Mouse (Mus musculus): Measurements from ENCODE around the gene Kcnk7. TPM values are rescaled to one million over a fixed set of nuclear protein-coding genes. Genes with fewer than 3 reads are reported as not detected.
A peak's percentile ranks its signal among the peaks of the same experiment; 100 is the strongest.
"Not testable (repeated sequence)": the region's sequence is repeated elsewhere in the genome, so short reads cannot be mapped to it uniquely, and the experiment has no call there.

Gene Kcnk7
- polyA plus RNA-seq, 1 experiment from 2014 or later, result 0.29 TPM

DNA sequence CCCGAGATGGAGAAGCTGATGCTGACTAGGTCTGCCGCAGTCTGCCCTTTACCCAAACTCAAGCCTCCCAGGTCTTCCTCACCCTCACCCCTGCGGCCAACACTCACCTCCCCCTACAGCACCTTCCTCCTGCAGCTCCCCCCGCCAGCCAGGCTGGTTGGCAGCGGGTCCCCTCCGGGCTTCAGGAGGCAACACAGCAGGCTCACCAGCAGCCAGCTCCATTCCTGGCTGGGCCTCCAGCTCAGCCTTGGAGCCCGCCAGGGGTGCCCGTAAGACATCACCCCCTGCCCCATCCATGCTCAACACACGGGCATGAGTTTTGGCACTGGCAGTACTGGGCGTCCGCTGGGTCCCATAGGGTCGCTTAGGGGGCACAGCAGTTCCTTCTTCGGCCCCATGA is 19.2 kb upstream of the Kcnk7 start:
- Histone ChIP-seq H3K4me1 (peaks cover 14% of the 10 kb centered on the region), H3K4me3 (replicated peaks) (no peak overlapping the region), H3K36me3 (replicated peaks) (peaks cover 67% of the 10 kb centered on the region), H3K27ac (no peak overlapping the region), H3K4me2 (no peak overlapping the region), H3K9ac (no peak overlapping the region), H3K27me3 (no peaks in the 10 kb centered on the region), H3K9me3 (no peaks in the 10 kb centered on the region)
- 89% methylated on average over 13 of the region's 13 CpGs for WGBS
- ATAC-seq (ENCODE audit: low FRiP score), result no peak

- no peak overlapping the region for H3K9ac ChIP-seq
- no peak for ATAC-seq (ENCODE audit: low FRiP score)
- peaks cover 62% of the 10 kb centered on the region for H3K36me3 ChIP-seq (replicated peaks)
- no peak overlapping the region for H3K4me3 ChIP-seq (replicated peaks)
- H3K27ac ChIP-seq, result no peak overlapping the region
- H3K27me3 ChIP-seq, result no peaks in the 10 kb centered on the region
- no peaks in the 10 kb centered on the region for H3K9me3 ChIP-seq
- H3K4me1 ChIP-seq, result peaks cover 19% of the 10 kb centered on the region
- 96% methylated on average over 19 of the region's 19 CpGs for WGBS
- H3K4me2 ChIP-seq, result no peak overlapping the region
Observed at GRCm38 (mm10) chr19:5685431-5685830, 18.7 kb upstream of the Kcnk7 start.

- 95% methylated on average over 11 of the region's 11 CpGs for WGBS
- Histone ChIP-seq H3K27ac (no peak overlapping the region), H3K27me3 (no peaks in the 10 kb centered on the region), H3K4me2 (no peak overlapping the region), H3K4me1 (peaks cover 23% of the 10 kb centered on the region), H3K9ac (no peak overlapping the region), H3K4me3 (replicated peaks) (no peak overlapping the region), H3K9me3 (no peaks in the 10 kb centered on the region), H3K36me3 (replicated peaks) (peaks cover 60% of the 10 kb centered on the region)
- ATAC-seq (ENCODE audit: low FRiP score), result no peak
Observed at GRCm38 (mm10) chr19:5685861-5686260, 18.3 kb upstream of the Kcnk7 start.

DNA sequence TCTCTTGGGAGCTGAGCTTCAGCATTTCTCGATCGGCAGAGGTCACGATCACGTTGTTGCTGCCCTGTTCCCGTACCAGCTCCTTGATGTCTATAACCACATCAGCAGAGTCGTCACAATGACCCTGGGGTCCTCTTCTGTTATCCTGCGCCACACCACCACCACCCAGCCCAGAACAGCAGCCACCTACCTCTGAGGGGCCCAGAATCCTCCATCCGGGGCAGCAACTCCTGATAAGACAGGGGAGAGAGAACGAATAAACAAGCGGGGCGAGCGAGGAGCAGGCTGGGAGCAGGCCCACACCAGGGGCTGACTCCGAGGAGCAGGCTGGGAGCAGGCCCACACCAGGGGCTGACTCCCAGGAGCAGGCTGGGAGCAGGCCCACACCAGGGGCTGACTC is 17.7 kb upstream of the Kcnk7 start:
- Histone ChIP-seq H3K9me3 (no peaks in the 10 kb centered on the region), H3K27me3 (no peaks in the 10 kb centered on the region), H3K4me1 (peaks cover 29% of the 10 kb centered on the region), H3K9ac (no peak overlapping the region), H3K4me3 (replicated peaks) (no peak overlapping the region), H3K27ac (no peak overlapping the region), H3K36me3 (replicated peaks) (peaks cover 60% of the 10 kb centered on the region), H3K4me2 (no peak overlapping the region)
- WGBS, result 94% methylated on average over 13 of the region's 13 CpGs
- no peak for ATAC-seq (ENCODE audit: low FRiP score)

DNA sequence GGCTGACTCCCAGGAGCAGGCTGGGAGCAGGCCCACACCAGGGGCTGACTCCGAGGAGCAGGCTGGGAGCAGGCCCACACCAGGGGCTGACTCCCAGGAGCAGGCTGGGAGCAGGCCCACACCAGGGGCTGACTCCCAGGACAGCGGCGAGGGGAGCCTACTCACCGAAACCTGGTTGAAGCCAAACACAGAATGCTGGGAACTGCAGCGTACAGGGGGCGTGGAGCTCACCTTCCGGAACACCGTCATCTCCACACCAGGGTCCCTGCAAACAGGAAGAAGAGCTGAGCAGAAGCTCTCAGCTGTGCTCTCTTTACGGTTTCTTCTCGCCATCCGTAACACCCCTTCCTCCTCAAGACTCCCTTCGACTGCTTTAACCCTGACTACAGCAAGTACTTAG is 17.2 kb upstream of the Kcnk7 start:
- ATAC-seq (ENCODE audit: low FRiP score); H3K27ac ChIP-seq; H3K27me3 ChIP-seq; H3K9me3 ChIP-seq; H3K9ac ChIP-seq: not testable (repeated sequence)
- WGBS, result 92% methylated on average over 11 of the region's 12 CpGs
- Histone ChIP-seq H3K4me1 (peaks cover 34% of the 10 kb centered on the region), H3K4me2 (peak overlapping the region; percentile 99), H3K36me3 (replicated peaks) (peaks cover 57% of the 10 kb centered on the region), H3K4me3 (replicated peaks) (peak overlapping the region; percentile 89; the same call in 1 of the 2 replicates)

DNA sequence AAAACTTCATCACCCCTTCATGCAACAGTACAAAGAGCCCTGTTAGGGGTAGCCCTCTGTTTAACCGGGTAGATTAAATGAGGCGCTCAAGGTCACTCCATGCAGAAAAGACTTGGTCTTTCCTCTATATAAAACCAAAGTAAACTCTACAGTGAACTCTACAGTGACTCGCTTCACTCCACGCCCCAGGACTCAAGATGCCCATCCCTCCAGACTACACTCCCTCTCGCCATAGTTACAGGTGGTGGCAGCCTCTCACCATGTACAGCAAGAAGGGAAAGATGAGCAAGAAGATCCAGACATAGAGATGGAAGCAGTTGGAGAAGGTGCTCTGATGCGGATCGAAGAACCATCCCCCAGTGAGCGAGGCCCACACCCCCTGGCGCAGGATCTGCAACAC is 16.4 kb upstream of the Kcnk7 start:
- H3K4me1 ChIP-seq, result peaks cover 42% of the 10 kb centered on the region
- ATAC-seq (ENCODE audit: low FRiP score), result no peak
- peak overlapping the region; percentile 89 for H3K4me3 ChIP-seq (replicated peaks)
- H3K27me3 ChIP-seq, result no peaks in the 10 kb centered on the region
- 20% methylated on average over 9 of the region's 9 CpGs for WGBS
- peak overlapping the region; percentile 91 for H3K27ac ChIP-seq
- peak overlapping the region; percentile 99 for H3K4me2 ChIP-seq
- peak overlapping the region; percentile 89 for H3K9ac ChIP-seq
- peaks cover 56% of the 10 kb centered on the region for H3K36me3 ChIP-seq (replicated peaks)
- H3K9me3 ChIP-seq, result no peaks in the 10 kb centered on the region

- peak within 1 kb of the TSS; percentile 89 for H3K9ac ChIP-seq
- peak within 1 kb of the TSS; percentile 89 for H3K4me3 ChIP-seq (replicated peaks)
- peak within 1 kb of the TSS; percentile 91 for H3K27ac ChIP-seq
- peaks cover 56% of the 10 kb centered on the region for H3K36me3 ChIP-seq (replicated peaks)
- H3K4me1 ChIP-seq, result peaks cover 47% of the 10 kb centered on the region
- no peaks in the 10 kb centered on the region for H3K27me3 ChIP-seq
- no peaks in the 10 kb centered on the region for H3K9me3 ChIP-seq
- peak; percentile 95 for ATAC-seq (ENCODE audit: low FRiP score)
- peak within 1 kb of the TSS; percentile 99 for H3K4me2 ChIP-seq
- under 1% methylated on average over 69 of the region's 69 CpGs for WGBS
Observed at GRCm38 (mm10) chr19:5688200-5689087, 15.7 kb upstream of the Kcnk7 start, which contains the start of the genes Map3k11 and Pcnx3. Gene Map3k11 (plus strand): TSS chr19:5688742. Gene Pcnx3 (minus strand): TSS chr19:5688908.

GRCm38 (mm10) chr19:5689088-5689428 is 15.1 kb upstream of the Kcnk7 start:
- no peaks in the 10 kb centered on the region for H3K9me3 ChIP-seq
- no peak for ATAC-seq (ENCODE audit: low FRiP score)
- H3K4me3 ChIP-seq (replicated peaks), result peak overlapping the region; percentile 89
- peaks cover 54% of the 10 kb centered on the region for H3K36me3 ChIP-seq (replicated peaks)
- WGBS, result under 1% methylated on average over 7 of the region's 7 CpGs
- H3K27ac ChIP-seq, result peak overlapping the region; percentile 91
- H3K27me3 ChIP-seq, result no peaks in the 10 kb centered on the region
- peak overlapping the region; percentile 99 for H3K4me2 ChIP-seq
- H3K4me1 ChIP-seq, result peaks cover 49% of the 10 kb centered on the region
- H3K9ac ChIP-seq, result peak overlapping the region; percentile 89

GRCm38 (mm10) chr19:5689565-5690342 is 14.4 kb upstream of the Kcnk7 start:
- peaks cover 49% of the 10 kb centered on the region for H3K4me1 ChIP-seq
- peak overlapping the region; percentile 99 for H3K4me2 ChIP-seq
- H3K4me3 ChIP-seq (replicated peaks), result peak overlapping the region; percentile 89
- peaks cover 5% of the 10 kb centered on the region; the same call in 1 of the 2 replicates for H3K27me3 ChIP-seq
- ATAC-seq (ENCODE audit: low FRiP score), result peak; percentile 33; the same call in 1 of the 2 replicates
- WGBS, result 12% methylated on average over 42 of the region's 42 CpGs
- peak overlapping the region; percentile 89 for H3K9ac ChIP-seq
- H3K9me3 ChIP-seq, result no peaks in the 10 kb centered on the region
- H3K27ac ChIP-seq, result peak overlapping the region; percentile 91
- H3K36me3 ChIP-seq (replicated peaks), result peaks cover 48% of the 10 kb centered on the region

- Histone ChIP-seq H3K4me3 (replicated peaks) (peak overlapping the region; percentile 89), H3K4me1 (peaks cover 53% of the 10 kb centered on the region), H3K27ac (peak overlapping the region; percentile 91; the same call in 1 of the 2 replicates), H3K9ac (peak overlapping the region; percentile 89), H3K27me3 (peaks cover 11% of the 10 kb centered on the region), H3K4me2 (peak overlapping the region; percentile 99), H3K9me3 (no peaks in the 10 kb centered on the region), H3K36me3 (replicated peaks) (peaks cover 46% of the 10 kb centered on the region)
- no peak for ATAC-seq (ENCODE audit: low FRiP score)
- WGBS, result 78% methylated on average over 15 of the region's 15 CpGs
Observed at GRCm38 (mm10) chr19:5690343-5690735, 13.8 kb upstream of the Kcnk7 start.

DNA sequence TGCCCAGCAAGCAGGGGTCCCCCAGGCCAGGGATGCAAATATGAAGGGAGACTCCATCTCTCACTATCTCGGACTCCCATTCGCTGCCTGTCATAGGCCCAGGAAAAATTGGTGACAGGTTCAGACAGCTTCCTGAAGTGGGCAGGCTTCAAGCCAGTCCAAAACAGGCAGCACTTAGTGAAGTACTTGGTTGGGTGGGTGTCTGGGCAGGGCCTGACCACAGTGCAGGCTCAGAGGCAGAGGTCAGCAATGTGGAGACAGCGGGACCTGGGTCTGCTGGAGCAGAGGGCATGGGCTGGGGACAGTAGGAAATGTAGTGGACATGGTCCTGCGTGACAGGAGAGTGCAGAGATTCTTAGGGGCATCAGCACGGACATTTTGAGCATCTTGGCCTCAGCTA is 12.6 kb upstream of the Kcnk7 start:
- peaks cover 43% of the 10 kb centered on the region for H3K36me3 ChIP-seq (replicated peaks)
- peaks cover 65% of the 10 kb centered on the region for H3K4me1 ChIP-seq
- peak overlapping the region; percentile 99 for H3K4me2 ChIP-seq
- H3K4me3 ChIP-seq (replicated peaks), result 0 out of 2 replicates have a peak overlapping the region, but pooled peaks have one; percentile 89
- no peak for ATAC-seq (ENCODE audit: low FRiP score)
- no peak overlapping the region for H3K27ac ChIP-seq
- peak overlapping the region; percentile 89 for H3K9ac ChIP-seq
- no peaks in the 10 kb centered on the region for H3K9me3 ChIP-seq
- peaks cover 15% of the 10 kb centered on the region for H3K27me3 ChIP-seq
- WGBS, result 88% methylated on average over 5 of the region's 5 CpGs

Measured in forebrain, embryonic 12.5 days (tissue).